Mouse (Mus musculus) hindbrain, postnatal 0 days (tissue): Measurements from ENCODE around the gene Zbtb4. TPM values are rescaled to one million over a fixed set of nuclear protein-coding genes. Genes with fewer than 3 reads are reported as not detected.

Experiments
- ATAC-seq: fragments of 200-750 bp; cut with Nextera tagmentation; 2 replicates; pipeline ENCODE4 v1.8.0; 2017; ENCODE audit warnings: mild to moderate bottlenecking, moderate TSS enrichment, moderate library complexity
- DNase-seq: peaks from one replicate; pipeline ENCODE4 v3.0.0-alpha.2; 2015; ENCODE audit warnings: low spot score
- H3K27ac ChIP-seq: fragments of 300-500 bp; sonication (generic); 2 replicates; pipeline ENCODE4 v1.5.1; 2014; ENCODE audit warnings: mild to moderate bottlenecking
- H3K27me3 ChIP-seq: fragments of 300-500 bp; sonication (generic); 2 replicates; pipeline ENCODE4 v1.6.1; 2014; ENCODE audit warnings: low read length, mixed read lengths; ENCODE audit not compliant: insufficient read depth
- H3K36me3 ChIP-seq: fragments of 300-500 bp; sonication (generic); 2 replicates; pipeline ENCODE4 v1.6.1; 2014; ENCODE audit warnings: low read length, mixed read lengths; ENCODE audit not compliant: insufficient read depth
- H3K4me1 ChIP-seq: fragments of 300-500 bp; sonication (generic); 2 replicates; pipeline ENCODE4 v1.6.1; 2014; ENCODE audit warnings: antibody characterized with exemption, low read length, mixed read lengths; ENCODE audit not compliant: insufficient read depth
- H3K4me2 ChIP-seq: fragments of 300-500 bp; sonication (generic); 2 replicates; pipeline ENCODE4 v1.6.1; 2014; ENCODE audit warnings: low read depth, mild to moderate bottlenecking, low read length, moderate library complexity, mixed read lengths
- H3K4me3 ChIP-seq: fragments of 300-500 bp; sonication (generic); 2 replicates; pipeline ENCODE4 v1.5.1; 2014; ENCODE audit warnings: low read length
- H3K9ac ChIP-seq: fragments of 300-500 bp; sonication (generic); replicated peaks from 2 replicates; pipeline ENCODE4 v1.6.1; 2014; ENCODE audit warnings: mild to moderate bottlenecking, low read length, moderate library complexity, mixed read lengths
- H3K9me3 ChIP-seq: fragments of 300-500 bp; sonication (generic); 2 replicates; pipeline ENCODE4 v1.6.1; 2016; ENCODE audit warnings: low read length, mixed read lengths
- CTCF ChIP-seq: IDR thresholded peaks from 2 replicates; pipeline ENCODE4 v1.5.1; 2016; ENCODE audit warnings: antibody characterized with exemption, control low read depth, low read depth
- WGBS: fragments of 180-500 bp; shearing (Covaris S2); extraction: QIAGEN DNeasy Blood & Tissue Kit; methylation state at CpG from one replicate; pipeline ENCODE4 v1.1.7; 2014; 5-methylcytosine and 5-hydroxymethylcytosine counted together
- polyA plus RNA-seq: library from polyadenylated mRNA; unstranded; fragments of >200 nt; fragmentation: Nextera tagmentation; extraction: Ambion mirVana; gene quantifications from 2 replicates; pipeline ENCODE4 v1.2.1, GENCODE M21; 2015
- total RNA-seq: library from RNA; depleted of rRNA; stranded (reverse); fragments of >200 nt; gene quantifications from 2 replicates; pipeline ENCODE4 v1.2.3, GENCODE M21; 2014

Zbtb4 gene
- total and polyA plus RNA-seq, 2 experiments from 2014 or later, result 4.6 to 39.9 TPM

DNA sequence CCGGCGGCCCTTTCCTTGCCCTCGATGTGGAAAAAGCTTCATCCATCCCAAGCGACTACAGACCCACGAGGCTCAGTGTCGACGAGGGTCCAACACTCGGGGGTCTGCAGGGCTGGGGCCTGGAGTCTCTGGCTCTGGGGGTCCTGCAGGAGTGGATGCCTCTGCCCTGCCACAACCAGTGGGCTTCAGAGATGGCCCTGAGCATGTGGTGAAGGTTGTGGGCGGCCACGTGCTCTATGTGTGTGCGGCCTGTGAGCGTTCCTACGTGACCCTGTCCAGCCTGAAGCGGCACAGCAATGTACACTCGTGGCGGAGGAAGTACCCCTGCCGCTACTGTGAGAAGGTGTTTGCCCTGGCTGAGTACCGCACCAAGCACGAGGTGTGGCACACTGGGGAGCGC lies 10.8 kb downstream of the Zbtb4 start:
- Histone ChIP-seq H3K36me3 (peaks cover 11% of the 10 kb centered on the region), H3K4me1 (no peaks in the 10 kb centered on the region), H3K9ac (no peak overlapping the region), H3K4me2 (no peak overlapping the region), H3K9me3 (no peaks in the 10 kb centered on the region), H3K27ac (no peak overlapping the region), H3K4me3 (no peak overlapping the region), H3K27me3 (no peaks in the 10 kb centered on the region)
- no peak for ATAC-seq
- no peak for DNase-seq
- 83% methylated on average over 20 of the region's 20 CpGs for WGBS
- no peak for TF ChIP-seq CTCF

DNA sequence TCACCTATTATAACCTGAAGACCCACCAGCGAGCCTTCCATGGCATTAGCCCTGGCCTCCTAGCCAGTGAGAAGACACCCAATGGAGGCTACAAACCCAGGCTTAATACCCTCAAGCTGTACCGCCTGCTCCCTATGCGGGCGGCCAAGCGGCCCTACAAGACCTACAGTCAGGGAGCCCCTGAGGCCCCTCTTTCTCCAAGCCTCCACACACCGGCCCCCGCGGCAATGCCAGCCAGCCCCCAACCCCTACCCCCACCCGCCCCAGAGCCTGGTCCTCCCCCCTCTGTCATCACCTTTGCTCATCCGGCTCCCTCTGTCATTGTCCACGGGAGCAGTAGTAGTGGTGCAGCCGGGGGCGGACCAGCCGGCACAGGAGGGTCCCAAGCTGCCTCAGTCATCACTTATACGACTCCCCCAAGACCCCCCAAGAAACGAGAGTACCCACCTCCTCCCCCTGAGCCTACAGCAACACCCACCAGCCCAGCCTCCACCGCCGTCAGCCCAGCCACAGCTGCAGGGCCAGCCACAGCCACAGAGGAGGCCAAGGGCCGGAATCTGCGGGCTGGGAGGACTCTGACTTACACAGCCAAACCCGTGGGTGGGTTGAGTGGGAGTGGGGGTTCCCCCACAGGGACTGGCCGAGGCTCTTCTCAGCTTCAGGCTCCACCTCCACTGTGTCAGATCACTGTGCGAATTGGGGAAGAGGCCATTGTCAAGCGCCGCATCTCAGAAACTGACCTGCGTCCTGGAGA lies 12.0 kb downstream of the Zbtb4 start:
- H3K36me3 ChIP-seq, result peaks cover 11% of the 10 kb centered on the region
- no peaks in the 10 kb centered on the region for H3K4me1 ChIP-seq
- H3K27ac ChIP-seq, result no peak overlapping the region
- H3K27me3 ChIP-seq, result no peaks in the 10 kb centered on the region
- 64% methylated on average over 26 of the region's 26 CpGs for WGBS
- no peak for ATAC-seq
- H3K9me3 ChIP-seq, result no peaks in the 10 kb centered on the region
- no peak for DNase-seq
- H3K9ac ChIP-seq, result no peak overlapping the region
- TF ChIP-seq CTCF, result no peak
- H3K4me3 ChIP-seq, result no peak overlapping the region
- no peak overlapping the region for H3K4me2 ChIP-seq

DNA sequence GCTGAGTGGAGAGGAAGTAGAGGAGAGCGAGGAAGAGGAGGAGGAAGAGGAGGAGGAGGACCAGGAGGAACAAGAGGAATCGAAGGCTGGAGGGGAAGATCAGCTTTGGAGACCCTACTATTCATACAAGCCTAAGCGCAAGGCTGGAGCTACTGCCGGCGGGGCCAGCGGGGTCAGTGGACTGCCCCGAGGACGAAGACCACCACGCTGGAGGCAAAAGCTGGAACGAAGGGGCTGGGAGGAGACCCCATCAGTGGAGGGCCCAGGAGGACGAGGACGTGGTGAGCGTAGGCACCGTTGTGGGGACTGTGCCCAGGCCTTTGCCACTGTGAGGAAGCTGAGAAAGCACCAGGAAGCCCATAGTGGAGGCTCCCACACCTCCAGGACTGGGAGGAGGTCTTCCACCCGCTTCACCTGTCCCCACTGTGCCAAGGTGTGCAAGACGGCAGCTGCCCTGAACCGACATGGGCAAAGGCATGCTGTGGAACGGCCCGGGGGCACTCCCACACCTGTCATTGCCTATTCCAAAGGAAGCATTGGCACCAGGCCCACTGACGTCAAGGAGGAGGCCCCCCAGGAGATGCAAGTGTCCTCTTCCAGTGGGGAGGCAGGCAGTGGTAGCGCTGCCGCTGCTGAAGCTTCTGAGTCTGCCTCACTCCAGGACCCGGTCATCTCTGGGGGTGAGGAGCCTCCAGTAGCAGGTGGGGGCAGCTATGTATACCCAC lies 12.7 kb downstream of the Zbtb4 start:
- no peak for DNase-seq
- H3K9ac ChIP-seq, result no peak overlapping the region
- no peak for TF ChIP-seq CTCF
- no peaks in the 10 kb centered on the region for H3K4me1 ChIP-seq
- no peak overlapping the region for H3K27ac ChIP-seq
- H3K27me3 ChIP-seq, result no peaks in the 10 kb centered on the region
- peaks cover 11% of the 10 kb centered on the region for H3K36me3 ChIP-seq
- H3K4me2 ChIP-seq, result no peak overlapping the region
- WGBS, result 61% methylated on average over 23 of the region's 23 CpGs
- ATAC-seq, result no peak
- H3K4me3 ChIP-seq, result no peak overlapping the region
- no peaks in the 10 kb centered on the region for H3K9me3 ChIP-seq

DNA sequence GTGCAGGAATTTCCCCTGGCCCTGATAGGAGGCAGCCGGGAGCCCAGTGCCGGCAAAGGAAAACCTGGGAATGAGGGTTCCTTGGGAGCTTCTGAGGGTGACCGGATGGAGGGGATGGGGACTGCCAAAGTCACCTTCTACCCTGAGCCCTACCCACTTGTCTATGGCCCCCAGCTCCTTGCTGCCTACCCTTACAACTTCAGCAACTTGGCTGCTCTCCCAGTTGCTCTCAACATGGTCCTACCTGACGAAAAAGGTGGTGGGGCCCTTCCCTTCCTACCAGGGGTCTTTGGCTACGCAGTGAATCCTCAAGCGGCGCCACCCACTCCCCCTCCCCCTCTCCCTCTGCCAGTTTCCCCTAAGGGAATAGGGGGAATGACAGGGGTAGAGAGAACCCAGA lies 13.3 kb downstream of the Zbtb4 start:
- no peak for ATAC-seq
- WGBS, result 53% methylated on average over 7 of the region's 7 CpGs
- no peak overlapping the region for H3K4me2 ChIP-seq

DNA sequence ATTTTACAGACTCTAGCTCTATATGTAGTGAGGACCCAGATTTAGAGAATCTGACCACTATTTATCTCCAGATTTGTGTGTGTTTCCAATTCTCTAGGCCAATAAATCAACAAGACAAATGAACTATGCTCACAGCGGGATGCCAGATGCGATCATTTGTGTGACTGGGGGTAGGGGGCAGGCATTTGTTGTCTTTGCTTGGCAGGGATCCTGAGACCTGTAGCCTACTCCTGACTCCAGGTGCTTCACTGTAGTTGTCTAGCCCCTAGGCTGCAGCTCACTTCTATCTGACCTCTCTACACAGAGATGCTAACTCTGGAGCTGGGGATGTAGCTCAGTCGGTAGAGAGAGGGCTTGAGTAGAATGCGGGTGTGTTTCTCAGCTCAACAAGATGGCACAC lies 16.1 kb downstream of the Zbtb4 start:
- no peak overlapping the region for H3K4me2 ChIP-seq
- 27% methylated on average over 4 of the region's 4 CpGs for WGBS
- no peaks in the 10 kb centered on the region for H3K9me3 ChIP-seq
- H3K27me3 ChIP-seq, result no peaks in the 10 kb centered on the region
- H3K4me3 ChIP-seq, result no peak overlapping the region
- no peak for TF ChIP-seq CTCF
- no peak overlapping the region for H3K9ac ChIP-seq
- peaks cover 8% of the 10 kb centered on the region; the same call in 1 of the 2 replicates for H3K36me3 ChIP-seq
- DNase-seq (no peak), ATAC-seq (no peak)
- no peaks in the 10 kb centered on the region for H3K4me1 ChIP-seq
- no peak overlapping the region for H3K27ac ChIP-seq

More for the DNA sequence above, 13.3 kb downstream of the Zbtb4 start:
- H3K27ac ChIP-seq, result no peak overlapping the region
- no peak for DNase-seq
- no peak overlapping the region for H3K4me3 ChIP-seq
- H3K36me3 ChIP-seq, result peaks cover 11% of the 10 kb centered on the region
- no peak overlapping the region for H3K9ac ChIP-seq
- H3K27me3 ChIP-seq, result no peaks in the 10 kb centered on the region
- no peaks in the 10 kb centered on the region for H3K9me3 ChIP-seq
- no peaks in the 10 kb centered on the region for H3K4me1 ChIP-seq
- no peak for TF ChIP-seq CTCF

DNA sequence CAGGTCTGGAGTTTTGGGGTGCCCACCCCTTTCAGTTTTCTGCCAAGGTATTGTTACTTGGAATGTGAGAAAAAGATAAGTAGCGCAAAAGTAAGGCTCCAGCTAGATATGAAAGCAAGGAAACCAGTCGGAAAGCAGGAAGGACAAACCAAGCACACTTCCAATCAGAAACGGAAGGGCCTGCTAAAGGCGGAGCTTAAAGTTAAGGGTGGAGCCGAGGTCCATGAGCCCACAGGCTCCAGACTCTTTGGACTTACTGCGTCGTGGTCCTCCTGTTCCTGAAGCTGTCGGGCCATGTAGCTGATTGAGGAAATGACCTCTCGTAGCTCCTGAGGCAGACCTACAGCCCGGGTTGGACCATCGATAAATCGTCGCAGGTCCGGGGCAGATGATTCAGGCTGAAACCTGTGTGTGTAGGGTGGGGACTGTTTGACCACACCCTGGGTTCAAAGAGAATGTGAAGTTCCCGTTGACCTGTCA lies 19.1 kb downstream of the Zbtb4 start:
- no peak overlapping the region for H3K27ac ChIP-seq
- no peak for ATAC-seq
- H3K4me2 ChIP-seq, result 0 out of 2 replicates have a peak overlapping the region, but pooled peaks have one; percentile 11
- no peak for TF ChIP-seq CTCF
- H3K36me3 ChIP-seq, result no peaks in the 10 kb centered on the region
- no peaks in the 10 kb centered on the region for H3K27me3 ChIP-seq
- no peak overlapping the region for H3K4me3 ChIP-seq
- H3K9me3 ChIP-seq, result no peaks in the 10 kb centered on the region
- WGBS, result 44% methylated on average over 15 of the region's 15 CpGs
- H3K4me1 ChIP-seq, result no peaks in the 10 kb centered on the region
- DNase-seq, result no peak
- no peak overlapping the region for H3K9ac ChIP-seq
